Mouse (Mus musculus) stomach, postnatal 0 days (tissue): ENCODE measurements around the gene Aim2. TPM values are rescaled to one million over a fixed set of nuclear protein-coding genes. Genes with fewer than 3 reads are reported as not detected.

Experiments used
- ATAC-seq: fragments of 200-750 bp; cut with Nextera tagmentation; 2 replicates; pipeline ENCODE4 v1.8.0; 2017; ENCODE audit not compliant: low FRiP score, low TSS enrichment
- DNase-seq: peaks from one replicate; pipeline ENCODE4 v3.0.0-alpha.2; 2016; ENCODE audit warnings: low spot score
- H3K27ac ChIP-seq: fragments of 300-500 bp; sonication (generic); replicated peaks from 2 replicates; pipeline ENCODE4 v1.5.1; 2014; ENCODE audit warnings: mild to moderate bottlenecking, control low read depth
- H3K27me3 ChIP-seq: fragments of 300-500 bp; sonication (generic); 2 replicates; pipeline ENCODE4 v1.6.1; 2014; ENCODE audit warnings: low read length; ENCODE audit not compliant: control insufficient read depth, insufficient read depth
- H3K36me3 ChIP-seq: fragments of 300-500 bp; sonication (generic); 2 replicates; pipeline ENCODE4 v1.6.1; 2014; ENCODE audit warnings: low read length, mixed read lengths; ENCODE audit not compliant: control insufficient read depth, insufficient read depth
- H3K4me1 ChIP-seq: fragments of 300-500 bp; sonication (generic); replicated peaks from 2 replicates; pipeline ENCODE4 v1.6.1; 2014; ENCODE audit warnings: antibody characterized with exemption; ENCODE audit not compliant: control insufficient read depth, insufficient read depth
- H3K4me2 ChIP-seq: fragments of 300-500 bp; sonication (generic); replicated peaks from 2 replicates; pipeline ENCODE4 v1.6.1; 2014; ENCODE audit warnings: low read depth, mild to moderate bottlenecking, control low read depth, moderate library complexity
- H3K4me3 ChIP-seq: fragments of 300-500 bp; sonication (generic); 2 replicates; pipeline ENCODE4 v1.5.1; 2014; ENCODE audit warnings: low read depth, low read length, control low read depth
- H3K9ac ChIP-seq: fragments of 300-500 bp; sonication (generic); 2 replicates; pipeline ENCODE4 v1.6.1; 2014; ENCODE audit warnings: mild to moderate bottlenecking, low read length, control low read depth, mixed read lengths
- H3K9me3 ChIP-seq: fragments of 300-500 bp; sonication (generic); 2 replicates; pipeline ENCODE4 v1.6.1; 2016; ENCODE audit warnings: low read length; ENCODE audit not compliant: control insufficient read depth
- CTCF ChIP-seq: IDR thresholded peaks from 2 replicates; pipeline ENCODE4 v1.5.1; 2016; ENCODE audit warnings: antibody characterized with exemption, low read depth, mild to moderate bottlenecking, moderate library complexity
- EP300 ChIP-seq: optimal IDR thresholded peaks from 2 replicates; pipeline ENCODE3; 2016; ENCODE audit warnings: antibody characterized with exemption
- WGBS: fragments of 180-500 bp; shearing (Covaris S2); extraction: QIAGEN DNeasy Blood & Tissue Kit; methylation state at CpG from one replicate; pipeline ENCODE4 v1.1.7; 2014; 5-methylcytosine and 5-hydroxymethylcytosine counted together
- polyA plus RNA-seq: library from polyadenylated mRNA; unstranded; fragments of >200 nt; fragmentation: Nextera tagmentation; extraction: Ambion mirVana; gene quantifications from 2 replicates; pipeline ENCODE4 v1.2.1, GENCODE M21; 2015

The Aim2 gene
- polyA plus RNA-seq, 1 experiment from 2014 or later = 3.9 TPM

- peak; percentile 61 for DNase-seq
- ATAC-seq = peak; percentile 35; the same call in 1 of the 2 replicates
Observed at GRCm38 (mm10) chr1:173339543-173339942, 11.1 kb upstream of the Aim2 start.

GRCm38 (mm10) chr1:173342425-173342824 is 8.3 kb upstream of the Aim2 start:
- Histone ChIP-seq H3K4me2 (no peak overlapping the region), H3K36me3 (no peaks in the 10 kb centered on the region)
- 85% methylated on average over 1 of the region's 1 CpGs for WGBS

More at GRCm38 (mm10) chr1:173339543-173339942, 11.1 kb upstream of the Aim2 start:
- no peaks in the 10 kb centered on the region for H3K4me1 ChIP-seq
- no peaks in the 10 kb centered on the region for H3K36me3 ChIP-seq
- no peak overlapping the region for H3K9ac ChIP-seq
- no peaks in the 10 kb centered on the region for H3K9me3 ChIP-seq
- no peak overlapping the region for H3K4me2 ChIP-seq
- no peak overlapping the region for H3K27ac ChIP-seq
- 2% methylated on average over 2 of the region's 2 CpGs for WGBS
- no peak overlapping the region for H3K4me3 ChIP-seq
- TF ChIP-seq CTCF = peak; percentile 94
- no peak for TF ChIP-seq EP300
- no peaks in the 10 kb centered on the region for H3K27me3 ChIP-seq

GRCm38 (mm10) chr1:173343934-173344333 is 6.7 kb upstream of the Aim2 start:
- H3K4me1 ChIP-seq = no peaks in the 10 kb centered on the region

More at GRCm38 (mm10) chr1:173342425-173342824, 8.3 kb upstream of the Aim2 start:
- no peak overlapping the region for H3K4me3 ChIP-seq
- H3K9me3 ChIP-seq = no peaks in the 10 kb centered on the region
- TF ChIP-seq EP300 (no peak), CTCF (no peak)
- no peak overlapping the region for H3K27ac ChIP-seq
- no peaks in the 10 kb centered on the region for H3K27me3 ChIP-seq
- no peak for DNase-seq
- no peaks in the 10 kb centered on the region for H3K4me1 ChIP-seq
- ATAC-seq = no peak
- no peak overlapping the region for H3K9ac ChIP-seq

GRCm38 (mm10) chr1:173345112-173345511 is 5.6 kb upstream of the Aim2 start:
- no peak overlapping the region for H3K4me2 ChIP-seq
- ATAC-seq (no peak), DNase-seq (no peak)
- no peaks in the 10 kb centered on the region for H3K9me3 ChIP-seq
- H3K4me3 ChIP-seq = no peak overlapping the region
- no peaks in the 10 kb centered on the region for H3K36me3 ChIP-seq
- no peak overlapping the region for H3K9ac ChIP-seq
- no peaks in the 10 kb centered on the region for H3K27me3 ChIP-seq
- no peak overlapping the region for H3K27ac ChIP-seq
- no peaks in the 10 kb centered on the region for H3K4me1 ChIP-seq
- TF ChIP-seq EP300 = no peak
- TF ChIP-seq CTCF = no peak
- 84% methylated on average over 4 of the region's 4 CpGs for WGBS

More at GRCm38 (mm10) chr1:173343934-173344333, 6.7 kb upstream of the Aim2 start:
- DNase-seq (no peak), ATAC-seq (no peak)
- H3K36me3 ChIP-seq = no peaks in the 10 kb centered on the region
- WGBS = 50% methylated on average over 3 of the region's 3 CpGs
- no peak overlapping the region for H3K4me3 ChIP-seq
- no peaks in the 10 kb centered on the region for H3K9me3 ChIP-seq
- H3K4me2 ChIP-seq = no peak overlapping the region
- no peaks in the 10 kb centered on the region for H3K27me3 ChIP-seq
- TF ChIP-seq CTCF = no peak
- TF ChIP-seq EP300 = no peak
- H3K27ac ChIP-seq = no peak overlapping the region
- no peak overlapping the region for H3K9ac ChIP-seq

- H3K9ac ChIP-seq = no peak overlapping the region
- H3K4me3 ChIP-seq = no peak overlapping the region
- H3K36me3 ChIP-seq = no peaks in the 10 kb centered on the region
- no peaks in the 10 kb centered on the region for H3K27me3 ChIP-seq
- WGBS = 46% methylated on average over 1 of the region's 1 CpGs
- no peaks in the 10 kb centered on the region for H3K9me3 ChIP-seq
- no peak overlapping the region for H3K4me2 ChIP-seq
- no peak overlapping the region for H3K27ac ChIP-seq
- ATAC-seq (no peak), DNase-seq (no peak)
- no peak for TF ChIP-seq EP300
- TF ChIP-seq CTCF = no peak
- H3K4me1 ChIP-seq = no peaks in the 10 kb centered on the region
Observed at GRCm38 (mm10) chr1:173348527-173348926, 2.2 kb upstream of the Aim2 start.

- no peaks in the 10 kb centered on the region for H3K4me1 ChIP-seq
- ATAC-seq = no peak
- no peak overlapping the region for H3K4me3 ChIP-seq
- TF ChIP-seq CTCF (no peak), EP300 (no peak)
- no peak overlapping the region for H3K4me2 ChIP-seq
- DNase-seq = no peak
- H3K27me3 ChIP-seq = no peaks in the 10 kb centered on the region
- no peak overlapping the region for H3K9ac ChIP-seq
- H3K36me3 ChIP-seq = no peaks in the 10 kb centered on the region
- H3K27ac ChIP-seq = no peak overlapping the region
- 75% methylated on average over 5 of the region's 5 CpGs for WGBS
- H3K9me3 ChIP-seq = no peaks in the 10 kb centered on the region
Observed at GRCm38 (mm10) chr1:173349192-173349591, 1.5 kb upstream of the Aim2 start.
